Mouse (Mus musculus): ENCODE data around the gene Ankrd23.

DNA sequence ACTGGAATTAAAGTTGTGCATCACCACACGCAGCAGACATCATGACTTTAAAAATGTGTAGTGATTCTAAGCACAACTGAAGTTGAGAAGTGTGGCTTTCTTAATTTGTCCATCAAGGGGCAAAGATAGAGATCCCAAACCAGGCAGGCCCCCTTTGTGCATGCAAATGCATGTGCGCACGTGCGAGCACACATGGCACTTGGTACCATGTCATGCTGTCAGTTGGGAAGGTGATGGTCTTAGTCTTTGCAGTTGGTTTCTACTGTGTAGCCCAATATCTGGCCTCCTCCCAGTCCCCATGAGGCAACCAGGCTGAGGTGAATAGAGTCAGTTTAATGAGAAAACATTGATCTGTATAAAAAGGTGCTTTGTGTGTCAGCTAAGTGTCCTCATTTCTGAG is 6.8 kb downstream of the Ankrd23 start:
- no peak for TF ChIP-seq CTCF (IDR thresholded peaks at IDR 0.05; ENCODE audit: low read depth)
- no peak for TF ChIP-seq EP300 (IDR thresholded peaks at IDR 0.05; ENCODE audit: low read depth)

Data from liver, postnatal 0 days (tissue).